Mouse (Mus musculus): Measurements from ENCODE around the gene Peli2. TPM values are rescaled to one million over a fixed set of nuclear protein-coding genes. Genes with fewer than 3 reads are reported as not detected.

The Peli2 gene
- total and polyA plus RNA-seq, 3 experiments: not detected

GRCm38 (mm10) chr14:48142696-48143095, 22.1 kb downstream of the Peli2 start:
- no peak for TF ChIP-seq USF1 (IDR thresholded peaks at IDR 0.05; ENCODE audit: low read depth, low read length)
- dilution Hi-C loops (cut with MboI; ENCODE audit: extremely low pct_ligation_motif_present, extremely low pct_unique_long_range_greater_than_20kb, low sequenced_read_pairs): no loop called here

GRCm38 (mm10) chr14:48143141-48143540, 22.5 kb downstream of the Peli2 start:
- no peaks in the 10 kb centered on the region for H3K36me3 ChIP-seq (replicated peaks in 1 of 2; ENCODE audit: control insufficient read depth in 1 of 2, insufficient read depth in 1 of 2, low read length in 1 of 2)
- no peak overlapping the region for H3K9ac ChIP-seq (ENCODE audit: insufficient read depth, low read depth)
- no peaks in the 10 kb centered on the region for H3K9me3 ChIP-seq (replicated peaks; ENCODE audit: low read length)
- H3K4me3 ChIP-seq (replicated peaks in 1 of 3; ENCODE audit: low read depth in 2 of 3, low read length in 2 of 3, poor library complexity in 1 of 3): no peak overlapping the region
- H3K27me3 ChIP-seq (replicated peaks): no peaks in the 10 kb centered on the region
- no peak overlapping the region for H3K4me2 ChIP-seq (ENCODE audit: insufficient read depth, low read depth, poor library complexity, severe bottlenecking)
- H3K79me2 ChIP-seq (replicated peaks; ENCODE audit: control insufficient read depth, extremely low read depth, insufficient read depth, poor library complexity, severe bottlenecking): no peaks in the 10 kb centered on the region
- no peaks in the 10 kb centered on the region for H3K4me1 ChIP-seq (ENCODE audit: control insufficient read depth in 1 of 2, insufficient read depth in 2 of 2)
- in situ Hi-C loops (cut with MboI; ENCODE audit: low pct_ligation_motif_present, low pct_unique_long_range_greater_than_20kb, low sequenced_read_pairs) (loop anchor here (25.0 kb wide), 2 partner anchors 381 to 556 kb away; no protein-coding TSS in a partner anchor), dilution Hi-C loops (cut with MboI; ENCODE audit: extremely low pct_ligation_motif_present, extremely low pct_unique_long_range_greater_than_20kb, low sequenced_read_pairs) (no loop called here)
- no peak overlapping the region for H3K27ac ChIP-seq (ENCODE audit: insufficient read depth, low read depth)
- TF ChIP-seq USF2 (conservative IDR thresholded peaks at IDR 0.05; ENCODE audit: low read depth, low read length) (no peak), JUN (IDR thresholded peaks at IDR 0.05; ENCODE audit: insufficient read depth, low read depth, low read length) (no peak), CHD2 (IDR thresholded peaks at IDR 0.05; ENCODE audit: low read length) (no peak), IRF4 (IDR thresholded peaks at IDR 0.05; ENCODE audit: low read depth, low read length) (no peak), PAX5 (IDR thresholded peaks at IDR 0.05; ENCODE audit: low read length) (no peak), SIN3A (IDR thresholded peaks at IDR 0.05; ENCODE audit: low read length) (no peak), MXI1 (IDR thresholded peaks at IDR 0.05; ENCODE audit: low read depth, low read length) (no peak), RCOR1 (conservative IDR thresholded peaks at IDR 0.05; ENCODE audit: low read depth, low read length) (no peak)
- no peak for DNase-seq (ENCODE audit: extremely low read depth)

More at GRCm38 (mm10) chr14:48142696-48143095, 22.1 kb downstream of the Peli2 start:
- H3K4me2 ChIP-seq (ENCODE audit: insufficient read depth, low read depth, poor library complexity, severe bottlenecking): no peak overlapping the region
- H3K4me3 ChIP-seq (replicated peaks in 1 of 3; ENCODE audit: low read depth in 2 of 3, low read length in 2 of 3, poor library complexity in 1 of 3): no peak overlapping the region
- in situ Hi-C loops (cut with MboI; ENCODE audit: low pct_ligation_motif_present, low pct_unique_long_range_greater_than_20kb, low sequenced_read_pairs): loop anchor here (25.0 kb wide), 2 partner anchors 380 to 555 kb away; no protein-coding TSS in a partner anchor
- H3K4me1 ChIP-seq (ENCODE audit: control insufficient read depth in 1 of 2, insufficient read depth in 2 of 2): no peaks in the 10 kb centered on the region
- no peaks in the 10 kb centered on the region for H3K79me2 ChIP-seq (replicated peaks; ENCODE audit: control insufficient read depth, extremely low read depth, insufficient read depth, poor library complexity, severe bottlenecking)
- H3K36me3 ChIP-seq (replicated peaks in 1 of 2; ENCODE audit: control insufficient read depth in 1 of 2, insufficient read depth in 1 of 2, low read length in 1 of 2): no peaks in the 10 kb centered on the region
- no peak overlapping the region for H3K9ac ChIP-seq (ENCODE audit: insufficient read depth, low read depth)
- no peaks in the 10 kb centered on the region for H3K9me3 ChIP-seq (replicated peaks; ENCODE audit: low read length)
- DNase-seq (ENCODE audit: extremely low read depth): no peak
- H3K27ac ChIP-seq (ENCODE audit: insufficient read depth, low read depth): no peak overlapping the region
- H3K27me3 ChIP-seq (replicated peaks): no peaks in the 10 kb centered on the region

GRCm38 (mm10) chr14:48144330-48144729, 23.7 kb downstream of the Peli2 start:
- no peaks in the 10 kb centered on the region for H3K79me2 ChIP-seq (replicated peaks; ENCODE audit: control insufficient read depth, extremely low read depth, insufficient read depth, poor library complexity, severe bottlenecking)
- H3K27me3 ChIP-seq (replicated peaks): no peaks in the 10 kb centered on the region
- no peak overlapping the region for H3K4me2 ChIP-seq (ENCODE audit: insufficient read depth, low read depth, poor library complexity, severe bottlenecking)
- in situ Hi-C loops (cut with MboI; ENCODE audit: low pct_ligation_motif_present, low pct_unique_long_range_greater_than_20kb, low sequenced_read_pairs) (loop anchor here (25.0 kb wide), 2 partner anchors 382 to 557 kb away; no protein-coding TSS in a partner anchor), dilution Hi-C loops (cut with MboI; ENCODE audit: extremely low pct_ligation_motif_present, extremely low pct_unique_long_range_greater_than_20kb, low sequenced_read_pairs) (no loop called here)
- no peaks in the 10 kb centered on the region for H3K4me1 ChIP-seq (ENCODE audit: control insufficient read depth in 1 of 2, insufficient read depth in 2 of 2)
- TF ChIP-seq POLR2AphosphoS2 (IDR thresholded peaks at IDR 0.05; ENCODE audit: low read depth, low read length): no peak
- TF ChIP-seq CTCF (conservative IDR thresholded peaks at IDR 0.05 in 1 of 2, IDR thresholded peaks at IDR 0.05 in 1 of 2; ENCODE audit: low read depth in 2 of 2, low read length in 2 of 2): no peak
- TF ChIP-seq PAX5 (IDR thresholded peaks at IDR 0.05; ENCODE audit: low read length): no peak
- no peak for TF ChIP-seq POLR2A (IDR thresholded peaks at IDR 0.05; ENCODE audit: low read depth, low read length)
- no peak for TF ChIP-seq UBTF (IDR thresholded peaks at IDR 0.05; ENCODE audit: low read depth, low read length)
- no peak for TF ChIP-seq BHLHE40 (IDR thresholded peaks at IDR 0.05; ENCODE audit: low read depth, low read length)
- no peak for TF ChIP-seq USF2 (conservative IDR thresholded peaks at IDR 0.05; ENCODE audit: low read depth, low read length)
- TF ChIP-seq KAT2A (IDR thresholded peaks at IDR 0.05; ENCODE audit: insufficient replicate concordance, low read length): no peak
- no peak for TF ChIP-seq MAFK (IDR thresholded peaks at IDR 0.05; ENCODE audit: insufficient replicate concordance, low read length)
- no peak for TF ChIP-seq NRF1 (IDR thresholded peaks at IDR 0.05; ENCODE audit: low read depth, low read length)
- no peak for TF ChIP-seq SMC3 (IDR thresholded peaks at IDR 0.05; ENCODE audit: low read depth, low read length)
- TF ChIP-seq RAD21 (IDR thresholded peaks at IDR 0.05; ENCODE audit: low read depth, low read length): no peak
- no peak for TF ChIP-seq TBP (conservative IDR thresholded peaks at IDR 0.05; ENCODE audit: low read depth, low read length)
- no peak for TF ChIP-seq RCOR1 (conservative IDR thresholded peaks at IDR 0.05; ENCODE audit: low read depth, low read length)
- TF ChIP-seq GABPA (IDR thresholded peaks at IDR 0.05; ENCODE audit: insufficient replicate concordance, low read depth, low read length): no peak
- no peak for TF ChIP-seq ZC3H11A (IDR thresholded peaks at IDR 0.05; ENCODE audit: low read depth, low read length)
- no peak for TF ChIP-seq E2F4 (IDR thresholded peaks at IDR 0.05; ENCODE audit: insufficient replicate concordance, low read depth, low read length)
- H3K36me3 ChIP-seq (replicated peaks in 1 of 2; ENCODE audit: control insufficient read depth in 1 of 2, insufficient read depth in 1 of 2, low read length in 1 of 2): no peaks in the 10 kb centered on the region
- no peaks in the 10 kb centered on the region for H3K9me3 ChIP-seq (replicated peaks; ENCODE audit: low read length)
- no peak overlapping the region for H3K27ac ChIP-seq (ENCODE audit: insufficient read depth, low read depth)
- no peak overlapping the region for H3K9ac ChIP-seq (ENCODE audit: insufficient read depth, low read depth)
- no peak for DNase-seq (ENCODE audit: extremely low read depth)
- no peak overlapping the region for H3K4me3 ChIP-seq (replicated peaks in 1 of 3; ENCODE audit: low read depth in 2 of 3, low read length in 2 of 3, poor library complexity in 1 of 3)
